Mouse (Mus musculus) embryonic fibroblast, embryonic 13.5 days (primary cell): ENCODE measurements around the gene Itga9.

ENCODE experiments used
- CTCF ChIP-seq: IDR thresholded peaks from 2 replicates; pipeline ENCODE4 v1.5.1; 2011; ENCODE audit warnings: mild to moderate bottlenecking, control low read depth, low read length, moderate library complexity, borderline replicate concordance; ENCODE audit not compliant: insufficient read depth
- POLR2A ChIP-seq: IDR thresholded peaks from 2 replicates; pipeline ENCODE4 v1.6.1; 2011; ENCODE audit warnings: low read depth, mild to moderate bottlenecking, control low read depth, low read length, moderate library complexity

DNA sequence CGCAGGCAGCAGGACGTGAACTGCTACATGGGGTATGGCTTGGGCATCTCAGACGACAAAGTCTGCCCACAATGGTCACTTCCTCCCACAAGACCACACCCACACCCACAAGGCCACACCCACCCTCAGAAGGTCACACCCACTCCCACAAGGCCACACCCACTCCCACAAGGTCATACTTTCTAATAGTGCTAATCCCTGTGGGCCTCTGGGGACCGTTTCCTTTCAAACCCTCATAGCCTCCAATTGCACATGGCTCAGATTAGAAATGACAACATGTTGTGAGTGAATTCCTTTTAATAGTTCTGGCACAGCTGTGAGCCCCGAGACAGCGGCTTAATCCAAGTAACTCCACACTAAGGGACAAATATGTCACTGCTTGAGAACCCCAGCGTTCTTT is 280.7 kb downstream of the Itga9 start:
- TF ChIP-seq CTCF (no peak), POLR2A (no peak)
